Mouse (Mus musculus) heart, embryonic 14.5 days (tissue): ENCODE data around the gene Skiv2l. TPM values are rescaled to one million over a fixed set of nuclear protein-coding genes. Genes with fewer than 3 reads are reported as not detected.

Experiments used
- ATAC-seq: fragments of 200-750 bp; cut with Nextera tagmentation; 2 replicates; pipeline ENCODE4 v1.8.0; 2017; ENCODE audit warnings: low read depth, moderate TSS enrichment; ENCODE audit not compliant: insufficient number of reproducible peaks, insufficient read depth, low FRiP score
- H3K27ac ChIP-seq, 2 experiments: fragments of 200-500 bp in 1 of 2; fragments of 300-500 bp in 1 of 2; sonication (generic) in 1 of 2; replicated peaks in 1 of 2; 2 replicates each; pipeline ENCODE4 v1.5.1; 2012 to 2014; ENCODE audit warnings: low read depth in 2 of 2, low read length in 2 of 2, control low read depth in 1 of 2, mild to moderate bottlenecking in 1 of 2, mixed read lengths in 1 of 2; ENCODE audit not compliant: control insufficient read depth in 1 of 2, insufficient read depth in 1 of 2
- H3K27me3 ChIP-seq: fragments of 300-500 bp; sonication (generic); 2 replicates; pipeline ENCODE4 v1.6.1; 2014; ENCODE audit warnings: mild to moderate bottlenecking, low read length, control low read depth; ENCODE audit not compliant: control insufficient read depth, insufficient read depth
- H3K36me3 ChIP-seq: fragments of 300-500 bp; sonication (generic); 2 replicates; pipeline ENCODE4 v1.6.1; 2014; ENCODE audit warnings: mild to moderate bottlenecking, control low read depth, low read length, mixed read lengths; ENCODE audit not compliant: control insufficient read depth, insufficient read depth
- H3K4me1 ChIP-seq, 2 experiments: fragments of 200-500 bp in 1 of 2; fragments of 300-500 bp in 1 of 2; sonication (generic) in 1 of 2; 2 replicates each; pipeline ENCODE4 v1.6.1; 2012 to 2014; ENCODE audit warnings: low read length in 2 of 2, control low read depth in 1 of 2, mixed read lengths in 1 of 2; ENCODE audit not compliant: control insufficient read depth in 2 of 2, insufficient read depth in 2 of 2
- H3K4me2 ChIP-seq: fragments of 300-500 bp; sonication (generic); 2 replicates; pipeline ENCODE4 v1.6.1; 2014; ENCODE audit warnings: mild to moderate bottlenecking, low read length
- H3K4me3 ChIP-seq, 2 experiments: fragments of 200-500 bp in 1 of 2; fragments of 300-500 bp in 1 of 2; sonication (generic) in 1 of 2; 2 replicates each; pipeline ENCODE4 v1.5.1; 2012 to 2014; ENCODE audit warnings: low read length in 2 of 2, mild to moderate bottlenecking in 2 of 2, control low read depth in 1 of 2, low read depth in 1 of 2, moderate library complexity in 1 of 2; ENCODE audit not compliant: control insufficient read depth in 1 of 2, insufficient read depth in 1 of 2
- H3K9ac ChIP-seq: fragments of 300-500 bp; sonication (generic); 2 replicates; pipeline ENCODE4 v1.6.1; 2014; ENCODE audit warnings: mild to moderate bottlenecking, low read length
- H3K9me3 ChIP-seq: fragments of 300-500 bp; sonication (generic); 2 replicates; pipeline ENCODE4 v1.6.1; 2016; ENCODE audit warnings: low read length, control low read depth; ENCODE audit not compliant: control insufficient read depth
- WGBS: fragments of 180-500 bp; shearing (Covaris S2); extraction: QIAGEN DNeasy Blood & Tissue Kit; methylation state at CpG from one replicate; pipeline ENCODE4 v1.1.7; 2014; 5-methylcytosine and 5-hydroxymethylcytosine counted together
- polyA plus RNA-seq: library from polyadenylated mRNA; unstranded; fragments of >200 nt; fragmentation: Nextera tagmentation; extraction: Ambion mirVana; gene quantifications from 2 replicates; pipeline ENCODE4 v1.2.1, GENCODE M21; 2014

The Skiv2l gene
- polyA plus RNA-seq, 1 experiment from 2014 or later, result 22.4 TPM

- H3K9ac ChIP-seq, result no peak overlapping the region
- no peak overlapping the region for H3K4me3 ChIP-seq
- H3K27me3 ChIP-seq, result peaks cover 10% of the 10 kb centered on the region; the same call in 1 of the 2 replicates
- 56% methylated on average over 7 of the region's 7 CpGs for WGBS
- ATAC-seq, result no peak
- H3K36me3 ChIP-seq, result no peaks in the 10 kb centered on the region
- no peak overlapping the region for H3K27ac ChIP-seq
- no peak overlapping the region for H3K4me2 ChIP-seq
- no peaks in the 10 kb centered on the region for H3K4me1 ChIP-seq
- no peaks in the 10 kb centered on the region for H3K9me3 ChIP-seq
Measured at GRCm38 (mm10) chr17:34865981-34866380, 16.0 kb upstream of the Skiv2l start.

DNA sequence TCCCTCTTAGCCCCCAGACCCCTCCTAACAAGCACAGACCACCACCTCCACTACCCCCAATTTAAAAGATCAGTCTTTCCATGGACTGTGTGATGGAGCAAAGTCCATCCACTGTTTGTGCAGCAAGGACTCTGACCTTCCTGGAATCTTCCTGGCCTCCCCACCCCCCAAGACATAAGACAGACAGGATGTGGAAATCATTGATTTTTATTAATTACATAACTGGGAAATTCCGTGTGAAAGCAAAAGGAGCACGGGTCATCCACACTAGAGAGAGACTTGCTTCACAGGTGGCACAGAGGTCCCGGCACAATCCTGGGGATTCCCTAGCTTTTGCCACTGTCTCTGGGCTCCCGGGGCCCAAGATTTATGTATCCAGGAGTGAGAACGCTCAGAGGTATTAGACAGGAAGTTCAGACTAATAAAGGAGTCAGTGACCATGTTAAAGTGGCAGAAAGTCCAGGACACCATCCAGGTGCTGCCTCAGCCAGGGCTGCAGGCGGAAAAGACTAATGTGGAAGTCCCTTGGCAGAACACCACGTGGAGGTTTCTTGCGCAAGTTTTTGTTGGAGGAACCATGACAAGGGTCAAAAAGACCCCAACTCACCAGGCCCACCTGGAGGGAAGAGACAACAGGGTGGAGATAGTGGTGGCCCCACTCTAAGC is 12.5 kb upstream of the Skiv2l start, which contains the start of gene Cfb:
Cfb (minus strand) TSS at position 103 of the 666 bp plus-strand sequence.
- peaks cover 2% of the 10 kb centered on the region for H3K36me3 ChIP-seq
- no peak within 1 kb of the TSS for H3K4me3 ChIP-seq
- no peak within 1 kb of the TSS for H3K4me2 ChIP-seq
- 61% methylated on average over 8 of the region's 8 CpGs for WGBS
- H3K27ac ChIP-seq, result no peak within 1 kb of the TSS
- no peaks in the 10 kb centered on the region for H3K9me3 ChIP-seq
- no peaks in the 10 kb centered on the region for H3K4me1 ChIP-seq
- no peak within 1 kb of the TSS for H3K9ac ChIP-seq
- ATAC-seq, result no peak
- H3K27me3 ChIP-seq, result peaks cover 10% of the 10 kb centered on the region; the same call in 1 of the 2 replicates

GRCm38 (mm10) chr17:34861704-34862415 is 11.8 kb upstream of the Skiv2l start:
- H3K9ac ChIP-seq, result no peak overlapping the region
- 57% methylated on average over 13 of the region's 13 CpGs for WGBS
- H3K4me1 ChIP-seq, result no peaks in the 10 kb centered on the region
- peaks cover 10% of the 10 kb centered on the region; the same call in 1 of the 2 replicates for H3K27me3 ChIP-seq
- no peaks in the 10 kb centered on the region for H3K9me3 ChIP-seq
- no peak overlapping the region for H3K27ac ChIP-seq
- no peak overlapping the region for H3K4me3 ChIP-seq
- no peak for ATAC-seq
- H3K36me3 ChIP-seq, result peaks cover 9% of the 10 kb centered on the region
- no peak overlapping the region for H3K4me2 ChIP-seq

DNA sequence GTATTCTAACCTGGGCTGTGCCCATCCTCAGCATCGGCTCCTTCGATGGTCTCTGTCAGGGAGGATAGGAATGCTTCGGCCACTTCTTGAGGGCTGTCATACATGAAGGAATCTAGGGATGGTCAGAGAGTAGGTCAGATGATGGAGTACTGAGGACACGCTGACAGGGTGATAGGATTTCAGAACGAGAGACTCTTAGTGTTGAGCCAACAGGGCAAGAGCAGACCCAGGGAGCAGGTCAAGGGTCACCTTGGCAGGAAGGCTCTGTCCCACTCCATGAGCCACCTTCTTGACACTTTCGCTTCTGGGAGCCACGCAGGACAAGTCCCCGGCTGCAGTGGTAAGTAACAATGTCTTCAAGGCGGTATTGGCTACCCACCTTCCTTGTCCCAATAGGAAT is 10.5 kb upstream of the Skiv2l start:
- no peaks in the 10 kb centered on the region for H3K9me3 ChIP-seq
- no peak for ATAC-seq
- H3K27me3 ChIP-seq, result peaks cover 10% of the 10 kb centered on the region; the same call in 1 of the 2 replicates
- WGBS, result 71% methylated on average over 9 of the region's 9 CpGs
- no peak overlapping the region for H3K4me2 ChIP-seq
- peaks cover 21% of the 10 kb centered on the region for H3K36me3 ChIP-seq
- no peak overlapping the region for H3K27ac ChIP-seq
- no peak overlapping the region for H3K9ac ChIP-seq
- no peaks in the 10 kb centered on the region for H3K4me1 ChIP-seq
- no peak overlapping the region for H3K4me3 ChIP-seq

DNA sequence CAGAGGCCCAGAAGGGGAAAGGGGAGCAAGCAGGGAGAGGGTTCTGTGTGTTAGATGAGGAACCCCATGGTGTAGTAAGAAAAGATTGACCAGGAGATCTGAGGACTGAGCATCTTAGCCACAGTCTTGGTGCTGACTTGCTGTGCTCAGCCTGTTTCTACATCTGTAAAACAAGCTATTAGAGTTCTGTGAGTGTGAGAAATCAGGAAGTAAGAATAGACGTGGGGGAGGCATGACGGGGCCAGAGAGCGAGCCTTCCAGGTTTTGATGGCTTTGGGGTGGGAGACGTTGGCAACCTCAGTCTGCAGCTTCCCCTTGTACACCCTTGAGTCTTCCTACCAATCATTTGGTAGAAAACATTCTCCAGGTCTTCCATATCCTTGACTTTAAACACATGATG is 8.7 kb upstream of the Skiv2l start:
- Histone ChIP-seq H3K9me3 (no peaks in the 10 kb centered on the region), H3K9ac (no peak overlapping the region), H3K36me3 (peaks cover 40% of the 10 kb centered on the region), H3K4me3 (no peak overlapping the region), H3K27me3 (peaks cover 10% of the 10 kb centered on the region; the same call in 1 of the 2 replicates), H3K27ac (no peak overlapping the region), H3K4me1 (no peaks in the 10 kb centered on the region), H3K4me2 (no peak overlapping the region)
- no peak for ATAC-seq
- WGBS, result 75% methylated on average over 4 of the region's 4 CpGs

DNA sequence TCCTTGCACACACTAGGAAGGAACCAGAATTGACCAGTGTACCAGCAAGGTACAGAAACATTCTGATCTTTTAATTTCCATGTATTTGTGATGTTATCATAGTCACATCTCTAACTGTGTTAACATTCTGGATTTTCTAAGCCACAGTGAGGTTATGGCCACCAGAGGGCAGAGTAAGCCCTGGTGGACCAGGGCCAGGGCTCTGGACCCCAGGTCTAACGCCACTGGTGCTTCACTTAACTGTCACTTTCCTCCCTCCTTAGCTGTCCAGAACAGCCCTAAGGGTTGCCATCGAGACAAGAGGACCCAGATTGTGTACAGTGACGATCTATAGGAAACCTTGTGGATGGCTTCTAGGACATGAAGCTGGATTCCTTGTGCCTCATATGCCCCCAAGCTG is 5.8 kb upstream of the Skiv2l start:
- Histone ChIP-seq H3K27ac (no peak overlapping the region), H3K27me3 (no peaks in the 10 kb centered on the region), H3K4me2 (no peak overlapping the region), H3K9ac (no peak overlapping the region), H3K36me3 (peaks cover 56% of the 10 kb centered on the region), H3K4me1 (peaks cover 3 to 8% of the 10 kb centered on the region in 2 experiments), H3K9me3 (no peaks in the 10 kb centered on the region), H3K4me3 (no peak overlapping the region)
- 29% methylated on average over 3 of the region's 3 CpGs for WGBS
- no peak for ATAC-seq

DNA sequence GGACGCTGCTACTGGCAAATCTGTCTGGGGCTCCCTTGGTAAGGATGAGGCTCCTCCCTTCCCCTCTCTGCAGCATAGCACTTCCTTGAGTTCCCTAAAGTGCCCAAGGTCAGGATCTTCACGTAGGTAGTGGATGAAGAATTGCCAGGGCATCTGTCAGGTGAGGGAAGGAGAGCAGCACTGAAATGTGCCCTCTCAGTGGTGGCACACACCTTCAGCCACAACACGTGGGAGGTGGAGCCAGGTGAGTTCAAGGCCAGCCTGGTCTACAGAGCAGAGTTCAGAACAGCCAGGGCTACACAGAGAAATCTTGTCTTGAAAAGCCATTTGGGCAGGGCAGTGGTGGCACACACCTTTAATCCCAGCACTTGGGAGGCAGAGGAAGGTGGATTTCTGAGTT is 4.8 kb upstream of the Skiv2l start:
- Histone ChIP-seq H3K4me1 (peaks cover 5 to 11% of the 10 kb centered on the region in 2 experiments), H3K27ac (no peak overlapping the region), H3K9me3 (no peaks in the 10 kb centered on the region), H3K9ac (no peak overlapping the region), H3K4me3 (no peak overlapping the region), H3K27me3 (no peaks in the 10 kb centered on the region), H3K36me3 (peaks cover 56% of the 10 kb centered on the region), H3K4me2 (no peak overlapping the region)
- 74% methylated on average over 3 of the region's 3 CpGs for WGBS
- no peak for ATAC-seq
